In the genomic region with DNA sequence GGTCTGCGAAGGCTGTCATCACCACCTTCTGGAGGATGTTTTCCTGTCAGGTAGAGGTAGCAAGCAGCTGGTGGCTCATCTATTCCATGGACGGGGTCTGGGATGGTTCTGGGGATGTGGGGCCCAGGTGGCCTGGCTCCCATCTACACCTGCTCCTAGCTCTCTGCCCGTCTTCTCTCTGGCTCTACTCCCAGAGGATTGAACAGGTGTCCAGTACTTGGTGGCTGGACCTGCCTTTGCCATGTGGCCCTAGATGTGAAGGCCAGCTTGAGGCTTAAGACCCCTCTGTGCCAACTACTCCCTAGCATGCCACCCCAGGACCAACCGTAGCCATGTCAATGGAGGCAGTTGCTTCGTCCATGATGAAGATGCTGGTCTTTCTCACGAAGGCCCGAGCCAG, we compare ENCODE assay signal across 28 mouse cellular contexts. TPM values are rescaled to one million over a fixed set of nuclear protein-coding genes. Genes with fewer than 3 reads are reported as not detected.
DNase-seq lines count a peak whose midpoint lies in the region; ATAC-seq lines count a peak whose summit lies in the region.
"Had no signal": no experiment of that assay in that cellular context is flagged by ENCODE, and none has a peak within 500 bp of the region (broad histone marks: within the 10 kb centered on the region; RNA-seq: fewer than 3 reads in every experiment).

No protein-coding gene starts in this region.

- peaks cover 30% of the 10 kb centered on the region for H3K4me1 ChIP-seq in forebrain, embryonic 13.5 days
- H3K4me1 ChIP-seq: embryonic facial prominence, embryonic 12.5 days had no signal

- no peaks in the 10 kb centered on the region for H3K9me3 ChIP-seq in forebrain, embryonic 13.5 days (replicated peaks)
- H3K9me3 ChIP-seq: embryonic facial prominence, embryonic 12.5 days; embryonic facial prominence, embryonic 15.5 days; forebrain, embryonic 15.5 days; G1E; heart, embryonic 10.5 days; heart, embryonic 13.5 days had no signal

- no peak overlapping the region for H3K9ac ChIP-seq in forebrain, embryonic 13.5 days
- H3K9ac ChIP-seq: embryonic facial prominence, embryonic 12.5 days; embryonic facial prominence, embryonic 15.5 days; forebrain, embryonic 15.5 days; heart, embryonic 13.5 days; hindbrain, embryonic 14.5 days had no signal

- H3K4me3 ChIP-seq in forebrain, embryonic 13.5 days = no peak overlapping the region
- H3K4me3 ChIP-seq: embryonic facial prominence, embryonic 12.5 days; embryonic facial prominence, embryonic 15.5 days; forebrain, embryonic 15.5 days; heart, embryonic 10.5 days; heart, embryonic 13.5 days had no signal

- no peak for ATAC-seq in megakaryocyte, adult 5-6 weeks (ENCODE audit: poor library complexity, severe bottlenecking)
- no peak for ATAC-seq in forebrain, embryonic 13.5 days
- ATAC-seq: forebrain, embryonic 15.5 days; hindbrain, postnatal 0 days; inflammation-experienced regulatory T-cells, adult 6 months; intestine, embryonic 16.5 days; Patski had no signal

- 92% methylated on average over 7 of the region's 7 CpGs for WGBS in forebrain, embryonic 13.5 days

- peak; percentile 66 for DNase-seq in cerebellum, adult 11-12 months
- DNase-seq in cerebellum, postnatal 4 days (ENCODE audit: low spot score in 2 of 2) = no peak
- DNase-seq in cerebellum, adult 9-10 months = peak; percentile 61
- peak; percentile 61 to 66 for DNase-seq in cerebellum, postnatal 14 days
- no peak for DNase-seq in kidney, postnatal 4 days
- DNase-seq: adrenal gland, postnatal 10 days; adrenal gland, postnatal 36 days; B cell, adult 2 months; gastrocnemius, postnatal 25 days; heart, adult 18-20 months; heart, postnatal 14 days; heart, postnatal 4 days; kidney, adult 18-20 months had no signal

- no peak overlapping the region for H3K27ac ChIP-seq in forebrain, embryonic 13.5 days
- H3K27ac ChIP-seq: embryonic facial prominence, embryonic 12.5 days; embryonic facial prominence, embryonic 15.5 days; heart, embryonic 10.5 days; heart, embryonic 13.5 days had no signal

- no peaks in the 10 kb centered on the region for H3K27me3 ChIP-seq in forebrain, embryonic 13.5 days
- H3K27me3 ChIP-seq: forebrain, embryonic 15.5 days had no signal

- no peak overlapping the region for H3K4me2 ChIP-seq in forebrain, embryonic 13.5 days
- H3K4me2 ChIP-seq: embryonic facial prominence, embryonic 12.5 days; embryonic facial prominence, embryonic 15.5 days; heart, embryonic 13.5 days; hindbrain, embryonic 14.5 days had no signal

- no peaks in the 10 kb centered on the region; the same call in 1 of the 2 replicates for H3K36me3 ChIP-seq in forebrain, embryonic 13.5 days (ENCODE audit: poor library complexity, severe bottlenecking)
- H3K36me3 ChIP-seq: embryonic facial prominence, embryonic 12.5 days; embryonic facial prominence, embryonic 15.5 days; forebrain, embryonic 15.5 days; G1E; heart, embryonic 10.5 days; heart, embryonic 13.5 days had no signal

RNA-seq across cellular contexts. Expression of a gene that starts 4.9 kb away (rescaled TPM):
- total RNA-seq in megakaryocyte, adult 5-6 weeks (2015) = not detected in 2 replicates
- not detected in 2 replicates for total RNA-seq in megakaryocyte, adult 5-6 weeks (2017)
- 1.1 and 2.6 TPM in 2 replicates for polyA plus RNA-seq in forebrain, embryonic 13.5 days (2015; fragmentation: Nextera tagmentation; extraction: Ambion mirVana)
- total RNA-seq: CH12.LX; common myeloid progenitor, adult 5-6 weeks; G1E had no signal
- polyA plus RNA-seq: G1E; inflammation-experienced regulatory T-cells, adult 6 months had no signal

Comparison
In these comparisons a context has a peak if more than half of its experiments do, and no peak if none do; other contexts are left out.
1. DNase-seq: peak in cerebellum, adult 11-12 months (single experiment), cerebellum, adult 9-10 months (single experiment) and cerebellum, postnatal 14 days (2 of 2); none in cerebellum, postnatal 4 days (0 of 2) and kidney, postnatal 4 days (0 of 2).